Mouse (Mus musculus): ENCODE measurements around the gene 1700001C02Rik. TPM values are rescaled to one million over a fixed set of nuclear protein-coding genes. Genes with fewer than 3 reads are reported as not detected.

The 1700001C02Rik gene
- not detected for polyA plus RNA-seq (2017; shearing (Covaris generic))

GRCm38 (mm10) chr5:30465861-30466260 lies at the start of gene 1700001C02Rik:
Gene 1700001C02Rik, plus strand, starts transcription at chr5:30466047.

GRCm38 (mm10) chr5:30461821-30462220 lies 4.0 kb upstream of the 1700001C02Rik start, which contains the start of gene Otof:
Gene Otof, minus strand, starts transcription at chr5:30461932.

Other genes starting within 250 kb of the 1700001C02Rik start
- 26.5 TPM for gene Selenoi, start 233.5 kb upstream of the 1700001C02Rik start, polyA plus RNA-seq (2017; shearing (Covaris generic))
- gene Drc1, start 184.7 kb upstream of the 1700001C02Rik start, polyA plus RNA-seq (2017; shearing (Covaris generic)), result 1.0 TPM
- not detected for gene Otof, start 4.1 kb upstream of the 1700001C02Rik start, polyA plus RNA-seq (2017; shearing (Covaris generic))
- gene Cib4, start 79.8 kb downstream of the 1700001C02Rik start, polyA plus RNA-seq (2017; shearing (Covaris generic)), result not detected
- gene Kcnk3, start 122.1 kb downstream of the 1700001C02Rik start, polyA plus RNA-seq (2017; shearing (Covaris generic)), result 0.10 TPM
- gene Slc35f6, start 181.9 kb downstream of the 1700001C02Rik start, polyA plus RNA-seq (2017; shearing (Covaris generic)), result 28.9 TPM
- gene Cenpa, start 200.7 kb downstream of the 1700001C02Rik start, polyA plus RNA-seq (2017; shearing (Covaris generic)), result 94.6 TPM
- gene Dpysl5, start 245.5 kb downstream of the 1700001C02Rik start, polyA plus RNA-seq (2017; shearing (Covaris generic)), result 0.17 TPM

All from inflammation-experienced regulatory T-cells, adult 16 weeks (primary cell).